Mouse (Mus musculus) CH12.LX (cell line): ENCODE measurements at regions not wholly inside any gene's neighbourhood (a gene's known extent, or its start where the extent isn't known, plus 50 kb on each side); places are given as distances from the start of the nearest gene placed in this dataset.

ENCODE experiments used
- BHLHE40 ChIP-seq: IDR thresholded peaks from 2 replicates; pipeline ENCODE4 v1.6.1; 2011; ENCODE audit warnings: mild to moderate bottlenecking, low read depth, low read length, improper control_type of control experiment
- CTCF ChIP-seq, 2 experiments: IDR thresholded peaks in 1 of 2; conservative IDR thresholded peaks in 1 of 2; 2 replicates each; pipeline ENCODE4 v1.5.1; 2011 to 2012; ENCODE audit warnings: low read depth in 2 of 2, low read length in 2 of 2, improper control_type of control experiment in 1 of 2, inconsistent platforms in 1 of 2, mild to moderate bottlenecking in 1 of 2, moderate library complexity in 1 of 2
- EP300 ChIP-seq: IDR thresholded peaks from 2 replicates; pipeline ENCODE4 v1.6.1; 2011; ENCODE audit warnings: low read length, improper control_type of control experiment
- KAT2A ChIP-seq: IDR thresholded peaks from 2 replicates; pipeline ENCODE4 v1.6.1; 2012; ENCODE audit warnings: low read length, improper control_type of control experiment, inconsistent platforms; ENCODE audit not compliant: insufficient replicate concordance
- MAFK ChIP-seq: IDR thresholded peaks from 2 replicates; pipeline ENCODE4 v1.6.1; 2011; ENCODE audit warnings: low read length, improper control_type of control experiment; ENCODE audit not compliant: insufficient replicate concordance
- MAZ ChIP-seq: IDR thresholded peaks from 2 replicates; pipeline ENCODE4 v1.6.1; 2012; ENCODE audit warnings: low read depth, mild to moderate bottlenecking, inconsistent platforms, low read length, improper control_type of control experiment, moderate library complexity
- MEF2A ChIP-seq: IDR thresholded peaks from 2 replicates; pipeline ENCODE4 v1.6.1; 2014; ENCODE audit warnings: low read depth, mild to moderate bottlenecking, inconsistent platforms, low read length, improper control_type of control experiment, borderline replicate concordance
- MXI1 ChIP-seq: IDR thresholded peaks from 2 replicates; pipeline ENCODE4 v1.6.1; 2011; ENCODE audit warnings: mild to moderate bottlenecking, low read depth, low read length, improper control_type of control experiment
- POLR2A ChIP-seq: IDR thresholded peaks from 2 replicates; pipeline ENCODE4 v1.6.1; 2011; ENCODE audit warnings: low read depth, mild to moderate bottlenecking, improper control_type of control experiment, low read length
- POLR2AphosphoS2 ChIP-seq: IDR thresholded peaks from 2 replicates; pipeline ENCODE4 v1.6.1; 2011; ENCODE audit warnings: low read depth, low read length, improper control_type of control experiment
- UBTF ChIP-seq: IDR thresholded peaks from 2 replicates; pipeline ENCODE4 v1.6.1; 2012; ENCODE audit warnings: low read depth, mild to moderate bottlenecking, inconsistent platforms, low read length, improper control_type of control experiment, moderate library complexity

DNA sequence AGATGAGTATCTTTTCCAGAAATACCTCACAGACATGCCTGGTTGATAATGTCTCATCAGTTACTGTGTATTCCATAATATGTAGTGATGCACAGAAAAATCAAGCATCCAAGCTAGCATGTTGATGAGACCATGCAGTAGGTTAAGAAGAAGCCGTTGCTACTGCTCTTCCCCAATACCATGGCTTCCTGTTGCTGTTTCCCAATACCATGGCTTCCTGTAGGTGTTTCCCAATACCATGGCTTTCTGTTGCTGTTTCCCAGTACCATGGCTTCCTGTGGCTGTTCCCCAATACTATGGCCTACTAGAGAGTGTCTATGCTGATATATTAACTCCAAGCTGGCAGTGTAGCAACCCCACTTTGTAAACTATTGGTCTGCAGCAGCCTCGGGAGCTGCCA lies 253.7 kb downstream of the Stim2 start:
- TF ChIP-seq POLR2AphosphoS2, result no peak
- no peak for TF ChIP-seq EP300
- TF ChIP-seq MEF2A, result no peak
- no peak for TF ChIP-seq POLR2A
- no peak for TF ChIP-seq CTCF (conservative IDR thresholded peaks at IDR 0.05 in 1 of 2, IDR thresholded peaks at IDR 0.05 in 1 of 2; ENCODE audit: low read depth in 2 of 2, low read length in 2 of 2)
- no peak for TF ChIP-seq BHLHE40
- TF ChIP-seq MAFK, result no peak
- TF ChIP-seq MXI1, result no peak
- no peak for TF ChIP-seq MAZ
- TF ChIP-seq KAT2A, result no peak
- TF ChIP-seq UBTF, result no peak
